Mouse (Mus musculus): Measurements from ENCODE around the gene Spin4.

DNA sequence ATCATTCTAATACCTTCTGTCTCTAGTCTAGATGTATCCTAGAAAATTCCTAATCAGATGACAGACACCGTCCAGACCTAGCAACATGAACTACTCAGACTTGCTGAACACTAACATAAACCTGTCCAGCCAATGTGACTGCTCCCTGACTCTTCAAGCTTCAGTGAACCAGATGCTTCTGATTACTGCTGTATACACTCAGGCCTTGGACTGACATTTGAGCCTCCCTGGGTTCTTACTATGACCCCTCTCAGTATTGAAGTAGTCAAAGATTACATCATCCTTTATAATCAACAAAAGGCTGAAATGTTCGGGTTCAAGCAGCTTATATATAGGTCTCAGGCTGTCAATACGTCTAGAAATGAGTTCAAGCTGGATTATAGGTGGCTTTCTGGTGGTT, 32.4 kb downstream of the Spin4 start:
- TF ChIP-seq USF1 (IDR thresholded peaks at IDR 0.05; ENCODE audit: low read depth) (no peak), CTCF (IDR thresholded peaks at IDR 0.05; ENCODE audit: control insufficient read depth, insufficient read depth, insufficient read length) (no peak)

All from C2C12 (cell line).